Mouse (Mus musculus) intestine, embryonic 16.5 days (tissue): ENCODE measurements around the gene Dop1b. TPM values are rescaled to one million over a fixed set of nuclear protein-coding genes. Genes with fewer than 3 reads are reported as not detected.
A peak's percentile ranks its signal among the peaks of the same experiment; 100 is the strongest.

Experiments
- ATAC-seq: fragments of 200-750 bp; cut with Nextera tagmentation; 2 replicates; pipeline ENCODE4 v1.8.0; 2017; ENCODE audit warnings: moderate TSS enrichment, moderate library complexity
- H3K27ac ChIP-seq: fragments of 300-500 bp; sonication (generic); 2 replicates; pipeline ENCODE4 v1.5.1; 2014; ENCODE audit warnings: mild to moderate bottlenecking, low read length
- H3K27me3 ChIP-seq: fragments of 300-500 bp; sonication (generic); replicated peaks from 2 replicates; pipeline ENCODE4 v1.6.1; 2014; ENCODE audit warnings: low read length, control low read depth, mixed read lengths; ENCODE audit not compliant: control insufficient read depth, insufficient read depth
- H3K36me3 ChIP-seq: fragments of 300-500 bp; sonication (generic); 2 replicates; pipeline ENCODE4 v1.6.1; 2014; ENCODE audit warnings: low read length, control low read depth; ENCODE audit not compliant: control insufficient read depth, insufficient read depth
- H3K4me1 ChIP-seq: fragments of 300-500 bp; sonication (generic); 2 replicates; pipeline ENCODE4 v1.6.1; 2014; ENCODE audit warnings: low read length, control low read depth, mixed read lengths; ENCODE audit not compliant: control insufficient read depth, insufficient read depth
- H3K4me2 ChIP-seq: fragments of 300-500 bp; sonication (generic); 2 replicates; pipeline ENCODE4 v1.6.1; 2014; ENCODE audit warnings: low read depth, low read length, control low read depth
- H3K4me3 ChIP-seq: fragments of 300-500 bp; sonication (generic); 2 replicates; pipeline ENCODE4 v1.5.1; 2014; ENCODE audit warnings: mild to moderate bottlenecking, low read length
- H3K9ac ChIP-seq: fragments of 300-500 bp; sonication (generic); 2 replicates; pipeline ENCODE4 v1.6.1; 2014; ENCODE audit warnings: low read depth, low read length
- H3K9me3 ChIP-seq: fragments of 300-500 bp; sonication (generic); 2 replicates; pipeline ENCODE4 v1.6.1; 2016; ENCODE audit warnings: low read length, control low read depth; ENCODE audit not compliant: control insufficient read depth
- WGBS: fragments of 180-500 bp; shearing (Covaris S2); extraction: QIAGEN DNeasy Blood & Tissue Kit; methylation state at CpG from one replicate; pipeline ENCODE4 v1.1.7; 2014; 5-methylcytosine and 5-hydroxymethylcytosine counted together
- polyA plus RNA-seq: library from polyadenylated mRNA; unstranded; fragments of >200 nt; fragmentation: Nextera tagmentation; extraction: Ambion mirVana; gene quantifications from 2 replicates; pipeline ENCODE4 v1.2.1, GENCODE M21; 2015

The Dop1b gene
- polyA plus RNA-seq, 1 experiment from 2014 or later: 14.4 TPM

DNA sequence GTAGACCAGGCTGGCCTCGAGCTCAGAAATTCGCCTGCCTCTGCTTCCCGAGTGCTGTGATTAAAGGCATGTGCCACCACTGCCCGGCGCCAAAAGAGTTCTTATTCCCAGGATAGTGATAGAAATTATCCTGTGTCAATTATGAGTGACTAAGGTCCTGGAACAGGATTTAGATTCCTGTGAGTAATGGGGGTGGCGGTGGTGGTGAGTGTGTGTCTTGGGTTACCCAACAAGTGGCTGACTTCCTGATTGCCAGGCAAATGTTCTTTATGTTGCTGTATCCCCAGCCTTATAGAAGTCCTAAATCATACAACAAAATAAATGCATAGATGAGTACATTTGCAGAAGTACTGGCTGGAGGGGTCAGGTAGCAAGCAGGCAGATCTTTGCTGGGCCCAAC lies 121.8 kb downstream of the Dop1b start:
- Histone ChIP-seq H3K9ac (no peak overlapping the region), H3K4me2 (peak overlapping the region; percentile 69), H3K9me3 (no peaks in the 10 kb centered on the region), H3K27ac (no peak overlapping the region), H3K36me3 (no peaks in the 10 kb centered on the region), H3K4me1 (peaks cover 17% of the 10 kb centered on the region), H3K4me3 (peak overlapping the region; percentile 97), H3K27me3 (no peaks in the 10 kb centered on the region)
- WGBS: 91% methylated on average over 6 of the region's 6 CpGs
- no peak for ATAC-seq

DNA sequence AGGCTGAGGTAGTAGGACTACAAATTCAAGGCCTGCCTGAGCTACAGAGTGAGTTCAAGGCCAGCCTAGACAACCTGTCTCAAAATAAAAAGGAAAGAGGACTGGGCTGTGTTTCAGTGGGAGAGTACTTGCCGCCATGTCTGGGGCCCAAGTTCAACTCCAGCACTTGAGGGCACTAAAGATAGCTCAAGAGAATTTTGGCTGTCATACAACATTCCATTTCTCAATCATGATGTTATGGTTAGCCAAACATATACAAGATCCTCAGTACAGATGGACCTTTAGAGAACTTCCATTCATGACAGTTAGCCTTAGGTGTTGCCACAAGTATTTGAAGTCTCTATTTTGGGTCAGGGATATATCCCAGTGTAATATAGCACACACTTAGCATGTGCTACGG lies 122.4 kb downstream of the Dop1b start:
- 87% methylated on average over 2 of the region's 2 CpGs for WGBS
- no peak overlapping the region for H3K4me3 ChIP-seq
- no peak overlapping the region; the same call in 1 of the 2 replicates for H3K4me2 ChIP-seq
- no peak overlapping the region for H3K9ac ChIP-seq
- no peaks in the 10 kb centered on the region for H3K9me3 ChIP-seq
- H3K4me1 ChIP-seq: peaks cover 17% of the 10 kb centered on the region
- ATAC-seq: no peak
- H3K36me3 ChIP-seq: no peaks in the 10 kb centered on the region
- H3K27me3 ChIP-seq: no peaks in the 10 kb centered on the region
- no peak overlapping the region for H3K27ac ChIP-seq

- H3K9me3 ChIP-seq: no peaks in the 10 kb centered on the region
- no peak for ATAC-seq
- no peaks in the 10 kb centered on the region for H3K36me3 ChIP-seq
- H3K4me2 ChIP-seq: no peak overlapping the region
- H3K9ac ChIP-seq: no peak overlapping the region
- no peak overlapping the region for H3K27ac ChIP-seq
- peaks cover 7% of the 10 kb centered on the region for H3K4me1 ChIP-seq
- no peaks in the 10 kb centered on the region for H3K27me3 ChIP-seq
- WGBS: 62% methylated on average over 1 of the region's 1 CpGs
- H3K4me3 ChIP-seq: no peak overlapping the region
Observed at GRCm38 (mm10) chr16:93839049-93839448, 127.3 kb downstream of the Dop1b start.

DNA sequence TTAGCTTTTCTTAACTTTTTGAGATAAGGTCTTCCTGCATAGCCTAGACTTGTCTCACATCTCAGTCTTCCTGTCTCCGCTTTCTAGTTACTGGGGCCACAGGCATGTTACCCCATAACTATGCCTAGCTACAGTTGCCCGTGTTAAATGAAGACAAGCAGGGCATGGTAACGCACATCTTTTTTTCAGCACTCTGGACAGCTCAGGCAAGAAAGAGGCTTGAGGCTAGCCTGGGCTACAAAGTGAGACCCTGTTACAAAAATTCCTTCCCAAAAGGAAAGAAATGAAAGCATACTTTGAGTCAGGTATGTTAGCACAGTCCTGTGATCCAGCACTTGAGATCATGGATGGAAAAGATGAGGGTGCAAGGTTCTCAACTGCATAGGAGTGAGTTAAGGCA lies 138.8 kb downstream of the Dop1b start:
- no peak overlapping the region for H3K27ac ChIP-seq
- 96% methylated on average over 3 of the region's 3 CpGs for WGBS
- H3K4me2 ChIP-seq: no peak overlapping the region
- no peaks in the 10 kb centered on the region for H3K27me3 ChIP-seq
- H3K9me3 ChIP-seq: no peaks in the 10 kb centered on the region
- H3K4me1 ChIP-seq: no peaks in the 10 kb centered on the region
- ATAC-seq: no peak
- no peak overlapping the region for H3K4me3 ChIP-seq
- H3K9ac ChIP-seq: no peak overlapping the region
- H3K36me3 ChIP-seq: peaks cover 27% of the 10 kb centered on the region

DNA sequence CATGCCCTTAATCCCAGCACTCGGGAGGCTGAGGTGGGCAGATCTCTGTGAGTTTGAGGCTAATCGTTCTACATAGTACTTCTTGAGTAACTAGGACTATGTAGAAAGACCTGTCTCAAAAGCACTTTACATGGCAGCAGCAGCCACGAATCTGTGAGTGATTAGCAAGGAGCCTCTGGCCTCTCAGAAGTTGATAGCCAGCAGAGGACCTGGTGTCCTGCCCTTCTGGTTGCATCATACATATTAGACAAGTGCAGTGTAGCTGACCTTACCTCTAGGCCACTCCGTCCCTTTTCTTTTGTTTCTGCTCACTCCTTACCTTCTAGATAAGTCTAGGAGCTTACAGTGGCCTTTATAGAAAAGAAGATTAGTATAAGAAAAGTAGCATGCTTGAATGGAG lies 148.3 kb downstream of the Dop1b start:
- no peak overlapping the region for H3K4me3 ChIP-seq
- no peak for ATAC-seq
- no peak overlapping the region for H3K9ac ChIP-seq
- no peaks in the 10 kb centered on the region for H3K9me3 ChIP-seq
- H3K27ac ChIP-seq: no peak overlapping the region
- H3K4me2 ChIP-seq: no peak overlapping the region
- H3K27me3 ChIP-seq: no peaks in the 10 kb centered on the region
- H3K36me3 ChIP-seq: peaks cover 23% of the 10 kb centered on the region
- WGBS: 87% methylated on average over 4 of the region's 4 CpGs
- no peaks in the 10 kb centered on the region for H3K4me1 ChIP-seq

Other genes with a start within 250 kb of the Dop1b start
- gene Setd4, start 107.8 kb upstream of the Dop1b start, polyA plus RNA-seq: 8.3 and 9.7 TPM in 2 replicates
- 159 and 167 TPM in 2 replicates for gene Cbr1, start 106.1 kb upstream of the Dop1b start, polyA plus RNA-seq
- gene Gm5678, start 83.8 kb upstream of the Dop1b start, polyA plus RNA-seq: not detected in 2 replicates
- 2.8 and 3.0 TPM in 2 replicates for gene Cbr3, start 28.7 kb upstream of the Dop1b start, polyA plus RNA-seq
- gene Morc3, start 120.2 kb downstream of the Dop1b start, polyA plus RNA-seq: 26.9 and 33.3 TPM in 2 replicates
- 45.1 and 53.5 TPM in 2 replicates for gene Chaf1b, start 172.0 kb downstream of the Dop1b start, polyA plus RNA-seq